Mouse (Mus musculus) lung, embryonic 14.5 days (tissue): ENCODE measurements around the gene Chst11. TPM values are rescaled to one million over a fixed set of nuclear protein-coding genes. Genes with fewer than 3 reads are reported as not detected.

Experiments
- ATAC-seq: fragments of 200-750 bp; cut with Nextera tagmentation; 2 replicates; pipeline ENCODE4 v1.8.0; 2017; ENCODE audit warnings: mild to moderate bottlenecking, moderate TSS enrichment, moderate library complexity; ENCODE audit not compliant: insufficient read depth
- DNase-seq: peaks from one replicate; pipeline ENCODE4 v3.0.0-alpha.2; 2015
- H3K27ac ChIP-seq: fragments of 300-500 bp; sonication (generic); 2 replicates; pipeline ENCODE4 v1.5.1; 2014; ENCODE audit warnings: low read depth, mild to moderate bottlenecking, moderate library complexity
- H3K27me3 ChIP-seq: fragments of 300-500 bp; sonication (generic); 2 replicates; pipeline ENCODE4 v1.6.1; 2014; ENCODE audit warnings: low read length, control low read depth; ENCODE audit not compliant: insufficient read depth
- H3K36me3 ChIP-seq: fragments of 300-500 bp; sonication (generic); 2 replicates; pipeline ENCODE4 v1.6.1; 2014; ENCODE audit warnings: control low read depth; ENCODE audit not compliant: insufficient read depth
- H3K4me1 ChIP-seq: fragments of 300-500 bp; sonication (generic); 2 replicates; pipeline ENCODE4 v1.6.1; 2014; ENCODE audit warnings: antibody characterized with exemption, control low read depth; ENCODE audit not compliant: insufficient read depth
- H3K4me2 ChIP-seq: fragments of 300-500 bp; sonication (generic); 2 replicates; pipeline ENCODE4 v1.6.1; 2014; ENCODE audit warnings: mild to moderate bottlenecking
- H3K4me3 ChIP-seq: fragments of 300-500 bp; sonication (generic); 2 replicates; pipeline ENCODE4 v1.5.1; 2014; ENCODE audit warnings: low read depth, low read length
- H3K9ac ChIP-seq: fragments of 300-500 bp; sonication (generic); 2 replicates; pipeline ENCODE4 v1.6.1; 2014
- H3K9me3 ChIP-seq: fragments of 300-500 bp; sonication (generic); 2 replicates; pipeline ENCODE4 v1.6.1; 2016; ENCODE audit warnings: low read depth, low read length, control low read depth
- CTCF ChIP-seq: IDR thresholded peaks from 2 replicates; pipeline ENCODE4 v1.5.1; 2016; ENCODE audit warnings: antibody characterized with exemption, low read depth
- WGBS: fragments of 180-500 bp; shearing (Covaris S2); extraction: QIAGEN DNeasy Blood & Tissue Kit; methylation state at CpG from one replicate; pipeline ENCODE4 v1.1.7; 2014; 5-methylcytosine and 5-hydroxymethylcytosine counted together
- polyA plus RNA-seq: library from polyadenylated mRNA; unstranded; fragments of >200 nt; fragmentation: Nextera tagmentation; extraction: Ambion mirVana; gene quantifications from 2 replicates; pipeline ENCODE4 v1.2.1, GENCODE M21; 2014

Gene Chst11
- 2.3 and 2.6 TPM in 2 replicates for polyA plus RNA-seq

- peaks cover 8% of the 10 kb centered on the region; the same call in 1 of the 2 replicates for H3K27me3 ChIP-seq
- peak within 1 kb of the TSS; percentile 85 for H3K4me2 ChIP-seq
- H3K4me3 ChIP-seq = peak within 1 kb of the TSS; percentile 72
- H3K36me3 ChIP-seq = no peaks in the 10 kb centered on the region
- peak within 1 kb of the TSS; percentile 82 for H3K27ac ChIP-seq
- peaks cover 5% of the 10 kb centered on the region for H3K4me1 ChIP-seq
- WGBS = under 1% methylated on average over 67 of the region's 67 CpGs
- DNase-seq (peak; percentile 86), ATAC-seq (peak; percentile 93)
- no peak for TF ChIP-seq CTCF
- no peaks in the 10 kb centered on the region for H3K9me3 ChIP-seq
- H3K9ac ChIP-seq = peak within 1 kb of the TSS; percentile 71
Observed at GRCm38 (mm10) chr10:82984950-82985699, at the start of gene Chst11. Gene Chst11 (plus strand): TSS chr10:82985498.

- H3K27me3 ChIP-seq = no peaks in the 10 kb centered on the region
- H3K4me1 ChIP-seq = no peaks in the 10 kb centered on the region
- H3K4me2 ChIP-seq = no peak overlapping the region
- no peak overlapping the region for H3K4me3 ChIP-seq
- 78% methylated on average over 6 of the region's 6 CpGs for WGBS
- no peak for ATAC-seq
- H3K27ac ChIP-seq = no peak overlapping the region
- no peak for DNase-seq
- no peak overlapping the region for H3K9ac ChIP-seq
- H3K36me3 ChIP-seq = no peaks in the 10 kb centered on the region
- no peak for TF ChIP-seq CTCF
- H3K9me3 ChIP-seq = no peaks in the 10 kb centered on the region
Observed at GRCm38 (mm10) chr10:82935774-82936173, 49.5 kb upstream of the Chst11 start.

GRCm38 (mm10) chr10:82953415-82953814, 31.9 kb upstream of the Chst11 start:
- Histone ChIP-seq H3K9ac (no peak overlapping the region), H3K27ac (no peak overlapping the region), H3K4me1 (no peaks in the 10 kb centered on the region), H3K36me3 (no peaks in the 10 kb centered on the region), H3K4me2 (no peak overlapping the region), H3K4me3 (no peak overlapping the region), H3K9me3 (no peaks in the 10 kb centered on the region), H3K27me3 (no peaks in the 10 kb centered on the region)
- 68% methylated on average over 4 of the region's 4 CpGs for WGBS
- no peak for TF ChIP-seq CTCF
- ATAC-seq (no peak), DNase-seq (no peak)

GRCm38 (mm10) chr10:82955117-82955516, 30.2 kb upstream of the Chst11 start:
- H3K4me1 ChIP-seq = no peaks in the 10 kb centered on the region
- ATAC-seq (no peak), DNase-seq (peak; percentile 10)
- 88% methylated on average over 18 of the region's 18 CpGs for WGBS
- no peaks in the 10 kb centered on the region for H3K36me3 ChIP-seq
- H3K4me3 ChIP-seq = no peak overlapping the region
- H3K9me3 ChIP-seq = no peaks in the 10 kb centered on the region
- no peaks in the 10 kb centered on the region for H3K27me3 ChIP-seq
- H3K27ac ChIP-seq = no peak overlapping the region
- no peak overlapping the region for H3K4me2 ChIP-seq
- no peak for TF ChIP-seq CTCF
- no peak overlapping the region for H3K9ac ChIP-seq

- peak; percentile 27 for DNase-seq
- Histone ChIP-seq H3K9ac (no peak overlapping the region), H3K4me2 (no peak overlapping the region), H3K4me3 (no peak overlapping the region), H3K9me3 (no peaks in the 10 kb centered on the region), H3K27ac (no peak overlapping the region), H3K4me1 (no peaks in the 10 kb centered on the region), H3K27me3 (no peaks in the 10 kb centered on the region), H3K36me3 (no peaks in the 10 kb centered on the region)
- TF ChIP-seq CTCF = no peak
- ATAC-seq = no peak
- WGBS = 57% methylated on average over 5 of the region's 5 CpGs
Observed at GRCm38 (mm10) chr10:82958218-82958761, 27.0 kb upstream of the Chst11 start.

GRCm38 (mm10) chr10:82959316-82959715, 26.0 kb upstream of the Chst11 start:
- ATAC-seq (no peak), DNase-seq (no peak)
- no peak overlapping the region for H3K9ac ChIP-seq
- H3K27ac ChIP-seq = no peak overlapping the region
- H3K9me3 ChIP-seq = no peaks in the 10 kb centered on the region
- no peak overlapping the region for H3K4me3 ChIP-seq
- H3K27me3 ChIP-seq = no peaks in the 10 kb centered on the region
- H3K4me1 ChIP-seq = no peaks in the 10 kb centered on the region
- no peak for TF ChIP-seq CTCF
- no peaks in the 10 kb centered on the region for H3K36me3 ChIP-seq
- no peak overlapping the region for H3K4me2 ChIP-seq

- no peaks in the 10 kb centered on the region for H3K36me3 ChIP-seq
- ATAC-seq (0 out of 2 replicates have a peak, but pooled peaks have one; percentile 35), DNase-seq (peak; percentile 36)
- H3K27me3 ChIP-seq = no peaks in the 10 kb centered on the region
- H3K4me3 ChIP-seq = no peak overlapping the region
- peak; percentile 35; the same call in 1 of the 2 replicates for TF ChIP-seq CTCF
- WGBS = 42% methylated on average over 7 of the region's 7 CpGs
- no peaks in the 10 kb centered on the region for H3K4me1 ChIP-seq
- no peak overlapping the region for H3K4me2 ChIP-seq
- H3K27ac ChIP-seq = no peak overlapping the region
- H3K9me3 ChIP-seq = no peaks in the 10 kb centered on the region
- H3K9ac ChIP-seq = no peak overlapping the region
Observed at GRCm38 (mm10) chr10:82961302-82961701, 24.0 kb upstream of the Chst11 start.
